In the genomic region with DNA sequence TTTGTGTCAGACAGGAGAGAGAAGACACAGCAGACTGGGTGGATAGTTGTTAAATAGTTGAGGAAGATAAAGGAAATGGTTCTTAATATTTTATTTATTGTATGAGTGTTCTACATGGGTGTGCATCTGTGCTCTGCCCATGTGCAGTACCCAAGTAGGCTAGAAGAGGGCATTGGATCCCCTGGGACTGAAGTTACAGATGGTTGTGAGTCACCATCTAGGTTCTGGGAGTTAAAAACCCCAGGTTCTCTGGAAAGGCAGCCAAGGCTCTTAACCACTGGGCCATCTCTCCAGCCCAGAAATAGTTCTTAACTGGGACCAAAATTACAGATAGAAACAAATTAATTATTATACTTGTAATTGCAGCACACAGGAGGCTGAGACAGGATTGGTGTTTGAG, we compare ENCODE assay signal across 17 mouse cellular contexts. TPM values are rescaled to one million over a fixed set of nuclear protein-coding genes. Genes with fewer than 3 reads are reported as not detected.
A peak's percentile ranks its signal among the peaks of the same experiment; 100 is the strongest.
DNase-seq lines count a peak whose midpoint lies in the region; ATAC-seq and TF ChIP-seq lines count a peak whose summit lies in the region.
"Had no signal": no experiment of that assay in that cellular context is flagged by ENCODE, and none has a peak within 500 bp of the region (broad histone marks: within the 10 kb centered on the region; RNA-seq: fewer than 3 reads in every experiment).

No protein-coding gene starts in this region.

- H3K36me3 ChIP-seq in splenic B cell, adult 2 months (ENCODE audit: control insufficient read depth, insufficient read depth, low read length, poor library complexity, severe bottlenecking): no peaks in the 10 kb centered on the region
- H3K36me3 ChIP-seq: embryonic facial prominence, embryonic 12.5 days; heart, embryonic 10.5 days; hindbrain, embryonic 13.5 days had no signal

- CTCF ChIA-PET in Patski (lab: Charles Lee): no interaction called here

- POLR2A ChIA-PET in Patski (lab: Charles Lee): no interaction called here

- no peaks in the 10 kb centered on the region for H3K27me3 ChIP-seq in Patski
- no peaks in the 10 kb centered on the region for H3K27me3 ChIP-seq in splenic B cell, adult 2 months (ENCODE audit: control insufficient read depth, insufficient read depth, low read length, poor library complexity, severe bottlenecking)
- H3K27me3 ChIP-seq: CH12.LX; embryonic facial prominence, embryonic 12.5 days; hindbrain, embryonic 13.5 days had no signal

- peak; percentile 43 for TF ChIP-seq CTCF in Patski (IDR thresholded peaks at IDR 0.05)

- in situ Hi-C loops in Patski (cut with MboI; ENCODE audit: low pct_unique_long_range_greater_than_20kb): loop anchor here (5.0 kb wide), 1 partner anchor 67 kb away; no protein-coding TSS in a partner anchor

- no peak for ATAC-seq in Patski
- ATAC-seq: forebrain, embryonic 16.5 days; hindbrain, postnatal 0 days had no signal

- DNase-seq in 3134 (ENCODE audit: extremely low read depth, insufficient read length, low spot score): peak; percentile 58
- peak; percentile 86 for DNase-seq in 3T3-L1 (ENCODE audit: low read depth, low spot score)
- DNase-seq in Patski (ENCODE audit: low read depth, low spot score): no peak
- peak; percentile 14 for DNase-seq in splenic B cell, adult 2 months (ENCODE audit: low read depth, low spot score)
- no peak for DNase-seq in urinary bladder, adult 2 months (ENCODE audit: low spot score)
- no peak for DNase-seq in heart, postnatal 4 days
- DNase-seq: adrenal gland, postnatal 14 days; cerebellum, postnatal 10 days; gastrocnemius, postnatal 10 days; heart, adult 18-20 months; heart, postnatal 10 days had no signal

RNA-seq across cellular contexts. Expression of gene Efcab2, which starts 30.5 kb away (rescaled TPM):
- 3.7 TPM for polyA plus RNA-seq in Patski (2021)
- polyA plus RNA-seq in urinary bladder, adult 2 months (2012; rRNA removed): 1.6 and 2.3 TPM in 2 replicates
- total RNA-seq in heart, postnatal 4 days (2021): 10 to 100 TPM; 19.8 to 20.5 TPM

RNA-seq across cellular contexts. Expression of gene Hnrnpu, which starts 37.8 kb away (rescaled TPM):
- 500 TPM for polyA plus RNA-seq in Patski (2021)
- 207 and 224 TPM in 2 replicates for polyA plus RNA-seq in urinary bladder, adult 2 months (2012; rRNA removed)
- 100 to 1,000 TPM; 343 to 362 TPM for total RNA-seq in heart, postnatal 4 days (2021)

RNA-seq across cellular contexts. Expression of gene Cox20, which starts 56.5 kb away (rescaled TPM):
- 98.4 TPM for polyA plus RNA-seq in Patski (2021)
- polyA plus RNA-seq in urinary bladder, adult 2 months (2012; rRNA removed): 77.2 and 84.8 TPM in 2 replicates
- total RNA-seq in heart, postnatal 4 days (2021): 100 to 1,000 TPM; 146 to 147 TPM

Comparison
In these comparisons a context has a peak if more than half of its experiments do, and no peak if none do; other contexts are left out.
1. DNase-seq: peak in 3134 (single experiment), 3T3-L1 (single experiment) and splenic B cell, adult 2 months (single experiment); none in Patski (single experiment), urinary bladder, adult 2 months (single experiment) and heart, postnatal 4 days (single experiment).